Mouse (Mus musculus) lung, embryonic 14.5 days (tissue): ENCODE measurements at regions not wholly inside any gene's neighbourhood (a gene's known extent, or its start where the extent isn't known, plus 50 kb on each side); places are given as distances from the start of the nearest gene placed in this dataset.

ENCODE experiments used
- ATAC-seq: fragments of 200-750 bp; cut with Nextera tagmentation; 2 replicates; pipeline ENCODE4 v1.8.0; 2017; ENCODE audit warnings: mild to moderate bottlenecking, moderate TSS enrichment, moderate library complexity; ENCODE audit not compliant: insufficient read depth
- DNase-seq: peaks from one replicate; pipeline ENCODE4 v3.0.0-alpha.2; 2015
- H3K27ac ChIP-seq: fragments of 300-500 bp; sonication (generic); 2 replicates; pipeline ENCODE4 v1.5.1; 2014; ENCODE audit warnings: low read depth, mild to moderate bottlenecking, moderate library complexity
- H3K27me3 ChIP-seq: fragments of 300-500 bp; sonication (generic); 2 replicates; pipeline ENCODE4 v1.6.1; 2014; ENCODE audit warnings: low read length, control low read depth; ENCODE audit not compliant: insufficient read depth
- H3K36me3 ChIP-seq: fragments of 300-500 bp; sonication (generic); 2 replicates; pipeline ENCODE4 v1.6.1; 2014; ENCODE audit warnings: control low read depth; ENCODE audit not compliant: insufficient read depth
- H3K4me1 ChIP-seq: fragments of 300-500 bp; sonication (generic); 2 replicates; pipeline ENCODE4 v1.6.1; 2014; ENCODE audit warnings: antibody characterized with exemption, control low read depth; ENCODE audit not compliant: insufficient read depth
- H3K4me2 ChIP-seq: fragments of 300-500 bp; sonication (generic); 2 replicates; pipeline ENCODE4 v1.6.1; 2014; ENCODE audit warnings: mild to moderate bottlenecking
- H3K4me3 ChIP-seq: fragments of 300-500 bp; sonication (generic); 2 replicates; pipeline ENCODE4 v1.5.1; 2014; ENCODE audit warnings: low read depth, low read length
- H3K9ac ChIP-seq: fragments of 300-500 bp; sonication (generic); 2 replicates; pipeline ENCODE4 v1.6.1; 2014
- H3K9me3 ChIP-seq: fragments of 300-500 bp; sonication (generic); 2 replicates; pipeline ENCODE4 v1.6.1; 2016; ENCODE audit warnings: low read depth, low read length, control low read depth
- CTCF ChIP-seq: IDR thresholded peaks from 2 replicates; pipeline ENCODE4 v1.5.1; 2016; ENCODE audit warnings: antibody characterized with exemption, low read depth
- WGBS: fragments of 180-500 bp; shearing (Covaris S2); extraction: QIAGEN DNeasy Blood & Tissue Kit; methylation state at CpG from one replicate; pipeline ENCODE4 v1.1.7; 2014; 5-methylcytosine and 5-hydroxymethylcytosine counted together

DNA sequence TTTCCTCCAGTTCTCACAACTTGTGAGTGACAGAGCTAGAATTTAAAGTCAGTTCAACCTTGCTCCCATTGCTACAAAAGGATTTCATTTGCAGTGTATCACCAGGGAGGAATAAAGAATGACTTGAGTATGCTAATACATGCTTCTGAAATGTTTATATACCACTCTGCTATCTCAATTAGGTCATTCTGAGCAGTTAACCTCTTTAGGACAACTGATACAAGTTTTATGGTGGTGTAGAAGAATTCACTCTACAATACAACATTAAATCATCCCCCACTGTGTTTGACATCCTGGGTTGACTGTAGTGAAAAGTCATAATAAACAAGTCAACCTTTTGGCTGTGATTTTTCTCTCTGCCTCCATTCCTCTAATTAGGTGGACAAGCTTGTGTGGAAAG is 248.6 kb downstream of the Pax1 start:
- Histone ChIP-seq H3K9me3 (no peaks in the 10 kb centered on the region), H3K4me2 (no peak overlapping the region), H3K36me3 (no peaks in the 10 kb centered on the region), H3K4me3 (no peak overlapping the region), H3K27me3 (no peaks in the 10 kb centered on the region), H3K27ac (no peak overlapping the region), H3K9ac (no peak overlapping the region), H3K4me1 (no peaks in the 10 kb centered on the region)
- ATAC-seq (no peak), DNase-seq (no peak)
- TF ChIP-seq CTCF: no peak

DNA sequence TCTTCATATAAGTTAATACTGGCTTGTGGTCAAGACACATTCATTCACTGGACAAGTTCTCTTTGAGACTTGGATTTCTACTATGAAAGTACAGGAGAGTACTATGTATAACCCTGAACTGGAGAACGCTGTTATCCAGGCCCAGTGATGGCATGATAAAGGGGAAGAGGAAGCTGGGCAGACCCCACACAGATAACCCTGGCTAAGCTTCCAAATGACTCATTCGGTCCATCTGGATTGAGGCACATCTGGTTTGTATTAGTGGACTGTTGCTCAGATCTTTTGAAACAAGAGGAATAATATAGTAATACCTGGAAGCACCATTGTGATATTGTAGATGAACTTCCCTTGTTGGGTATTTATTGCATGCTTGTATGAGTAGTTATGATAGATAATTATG is 239.9 kb downstream of the Pax1 start:
- 43% methylated on average over 2 of the region's 2 CpGs for WGBS
- TF ChIP-seq CTCF: no peak
- no peak overlapping the region for H3K4me2 ChIP-seq
- H3K36me3 ChIP-seq: no peaks in the 10 kb centered on the region
- no peaks in the 10 kb centered on the region for H3K27me3 ChIP-seq
- H3K9me3 ChIP-seq: no peaks in the 10 kb centered on the region
- ATAC-seq (no peak), DNase-seq (no peak)
- no peaks in the 10 kb centered on the region for H3K4me1 ChIP-seq
- no peak overlapping the region for H3K4me3 ChIP-seq
- H3K27ac ChIP-seq: no peak overlapping the region
- no peak overlapping the region for H3K9ac ChIP-seq

DNA sequence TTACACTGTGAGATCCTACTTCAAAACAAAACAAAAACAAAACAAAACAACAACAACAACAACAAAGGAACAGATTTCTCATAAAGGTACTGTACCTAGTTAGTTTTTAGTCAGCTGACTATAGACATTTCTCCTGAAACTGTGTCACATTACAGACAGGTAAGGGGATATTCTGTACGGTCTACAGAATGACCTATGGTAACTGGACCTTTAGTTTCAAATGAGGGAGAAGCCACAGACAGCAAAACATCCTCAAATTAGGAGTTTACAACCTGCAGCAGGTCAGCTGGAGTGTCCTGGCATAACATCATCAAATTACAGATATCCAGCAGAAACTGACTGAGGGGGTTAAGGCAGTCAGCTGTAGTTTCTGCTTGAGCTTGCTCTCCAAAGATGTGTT is 210.7 kb downstream of the Pax1 start:
- Histone ChIP-seq H3K4me3 (no peak overlapping the region), H3K9ac (no peak overlapping the region), H3K36me3 (no peaks in the 10 kb centered on the region), H3K27ac (no peak overlapping the region), H3K27me3 (no peaks in the 10 kb centered on the region), H3K9me3 (no peaks in the 10 kb centered on the region), H3K4me2 (no peak overlapping the region), H3K4me1 (no peaks in the 10 kb centered on the region)
- ATAC-seq (no peak), DNase-seq (no peak)
- TF ChIP-seq CTCF: no peak
- WGBS: 74% methylated on average over 1 of the region's 1 CpGs

DNA sequence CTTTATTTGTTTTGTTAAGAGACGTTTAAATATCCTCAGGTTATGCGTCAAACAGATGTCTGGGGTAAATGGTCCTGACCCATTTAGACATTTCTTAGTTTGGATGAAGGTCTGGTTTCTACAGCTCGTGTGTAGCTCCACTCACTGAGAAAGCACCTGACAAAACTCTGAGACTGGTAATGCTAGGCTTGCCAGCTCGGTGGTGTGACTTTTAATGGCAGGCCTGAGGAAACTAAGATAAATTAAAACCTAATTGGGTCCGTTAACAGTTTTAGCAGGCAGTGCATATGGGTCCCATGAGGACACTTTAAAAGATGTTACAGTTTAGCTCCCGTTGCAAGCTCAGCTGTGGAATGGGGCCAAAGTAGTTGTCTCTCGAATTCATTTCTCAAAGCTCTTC is 199.5 kb downstream of the Pax1 start:
- H3K36me3 ChIP-seq: no peaks in the 10 kb centered on the region
- DNase-seq: no peak
- TF ChIP-seq CTCF: no peak
- H3K9ac ChIP-seq: no peak overlapping the region
- 61% methylated on average over 7 of the region's 7 CpGs for WGBS
- H3K27ac ChIP-seq: no peak overlapping the region
- H3K4me2 ChIP-seq: no peak overlapping the region
- no peaks in the 10 kb centered on the region for H3K9me3 ChIP-seq
- H3K27me3 ChIP-seq: no peaks in the 10 kb centered on the region
- no peak for ATAC-seq
- no peak overlapping the region for H3K4me3 ChIP-seq
- no peaks in the 10 kb centered on the region for H3K4me1 ChIP-seq

DNA sequence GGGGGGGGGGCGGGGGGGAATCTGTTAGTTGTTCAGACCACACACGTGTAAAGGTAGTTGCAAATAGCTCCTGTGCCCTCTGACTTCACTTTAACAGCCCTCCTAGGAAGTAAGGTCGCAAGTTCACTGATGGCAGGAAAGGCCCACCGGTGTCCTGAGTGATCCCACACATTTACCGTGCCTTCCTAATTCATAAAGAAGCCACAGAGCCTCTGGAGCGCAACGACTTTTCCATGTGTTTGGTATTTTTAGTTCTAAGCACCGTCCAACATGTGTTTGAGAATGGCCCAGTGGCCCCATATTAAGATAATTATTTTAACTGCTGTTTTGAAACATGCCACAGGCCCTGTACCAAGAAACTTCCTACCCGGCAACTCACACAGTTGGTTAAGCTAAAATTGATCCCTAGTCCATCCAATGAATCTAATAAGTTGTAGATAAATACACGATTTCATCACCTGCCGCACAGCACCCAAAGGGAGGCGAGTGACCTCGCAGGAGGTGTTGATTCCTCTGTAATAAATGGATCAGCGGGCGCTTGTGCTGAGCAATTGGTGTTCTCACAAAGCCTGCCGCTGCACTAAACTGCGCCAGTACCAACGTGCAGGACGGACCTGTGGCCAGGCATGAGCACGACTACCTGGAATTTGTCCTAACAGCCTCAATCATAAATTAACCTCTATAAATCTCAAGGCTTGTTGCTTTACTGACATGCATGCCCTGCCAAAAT is 198.9 kb downstream of the Pax1 start:
- no peaks in the 10 kb centered on the region for H3K27me3 ChIP-seq
- no peaks in the 10 kb centered on the region for H3K9me3 ChIP-seq
- no peak overlapping the region for H3K4me3 ChIP-seq
- DNase-seq (no peak), ATAC-seq (no peak)
- TF ChIP-seq CTCF: no peak
- 74% methylated on average over 20 of the region's 20 CpGs for WGBS
- no peaks in the 10 kb centered on the region for H3K4me1 ChIP-seq
- H3K9ac ChIP-seq: no peak overlapping the region
- no peak overlapping the region for H3K4me2 ChIP-seq
- no peaks in the 10 kb centered on the region for H3K36me3 ChIP-seq
- H3K27ac ChIP-seq: no peak overlapping the region

DNA sequence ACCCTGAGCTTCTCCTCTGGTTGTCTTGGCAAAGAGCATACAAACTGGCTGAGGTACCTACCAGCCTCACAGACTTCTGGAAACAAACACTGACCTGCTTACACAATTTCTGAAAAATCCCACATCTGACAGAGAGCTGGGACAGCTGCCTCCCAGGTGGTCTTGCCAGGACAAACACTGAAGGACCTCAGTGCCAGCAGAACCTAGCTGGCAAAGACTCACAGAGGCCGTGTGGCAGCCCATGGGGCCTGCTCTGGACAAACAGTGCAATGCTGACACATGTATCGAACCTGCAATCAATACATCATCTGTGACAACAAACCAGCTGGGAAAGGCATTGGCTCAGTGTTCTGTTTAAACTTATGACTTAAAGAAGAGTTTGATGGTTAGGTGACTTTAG is 167.4 kb downstream of the Pax1 start:
- no peaks in the 10 kb centered on the region for H3K9me3 ChIP-seq
- no peak overlapping the region for H3K4me3 ChIP-seq
- H3K27me3 ChIP-seq: no peaks in the 10 kb centered on the region
- H3K36me3 ChIP-seq: no peaks in the 10 kb centered on the region
- no peak overlapping the region for H3K9ac ChIP-seq
- no peak overlapping the region for H3K27ac ChIP-seq
- no peak for ATAC-seq
- no peak for DNase-seq
- 34% methylated on average over 2 of the region's 2 CpGs for WGBS
- no peaks in the 10 kb centered on the region for H3K4me1 ChIP-seq
- TF ChIP-seq CTCF: no peak
- no peak overlapping the region for H3K4me2 ChIP-seq

DNA sequence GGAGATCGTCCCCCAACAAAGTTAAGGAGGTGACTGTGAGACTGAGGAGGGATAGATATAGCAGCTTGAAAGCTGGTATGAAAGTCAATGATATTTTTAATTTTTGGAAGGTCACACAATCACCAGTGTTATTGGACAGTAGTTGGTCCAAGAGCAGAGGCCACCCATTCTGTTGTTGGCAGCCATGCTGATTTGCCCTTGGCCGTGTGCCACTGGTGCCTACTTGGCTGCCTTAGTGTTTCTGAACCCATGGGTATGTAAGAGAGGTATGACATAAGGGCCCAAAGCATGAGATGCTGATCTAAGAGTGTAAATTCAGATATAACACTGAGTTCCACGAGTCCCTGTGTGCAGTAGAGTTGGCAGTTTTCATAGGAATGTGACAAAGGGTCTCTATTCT is 153.7 kb downstream of the Pax1 start:
- TF ChIP-seq CTCF: no peak
- no peak for ATAC-seq
- no peak overlapping the region for H3K9ac ChIP-seq
- H3K27ac ChIP-seq: no peak overlapping the region
- H3K4me1 ChIP-seq: no peaks in the 10 kb centered on the region
- no peak overlapping the region for H3K4me2 ChIP-seq
- H3K9me3 ChIP-seq: no peaks in the 10 kb centered on the region
- H3K36me3 ChIP-seq: no peaks in the 10 kb centered on the region
- DNase-seq: no peak
- H3K27me3 ChIP-seq: no peaks in the 10 kb centered on the region
- 59% methylated on average over 3 of the region's 3 CpGs for WGBS
- H3K4me3 ChIP-seq: no peak overlapping the region

DNA sequence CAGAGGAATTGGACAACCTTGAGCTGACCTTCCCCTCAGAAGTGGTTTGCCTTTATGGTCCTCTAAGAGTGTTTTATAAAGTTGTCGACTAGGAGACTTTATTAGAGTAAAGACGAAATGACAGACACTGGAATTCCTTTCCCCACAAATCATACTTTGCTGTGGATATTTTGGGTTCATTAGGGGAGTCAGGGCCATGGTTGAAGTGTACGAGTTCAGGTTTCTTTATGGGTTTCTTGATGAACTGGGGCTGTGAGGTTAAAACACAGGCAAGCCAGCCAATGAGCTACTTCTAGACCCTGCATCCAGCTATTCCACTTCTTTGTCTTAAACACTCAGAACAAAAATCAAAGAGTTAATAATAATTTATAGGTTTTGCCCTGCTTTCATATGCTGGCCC is 153.0 kb downstream of the Pax1 start:
- Histone ChIP-seq H3K4me2 (no peak overlapping the region), H3K27me3 (no peaks in the 10 kb centered on the region), H3K27ac (no peak overlapping the region), H3K4me1 (no peaks in the 10 kb centered on the region), H3K9ac (no peak overlapping the region), H3K9me3 (no peaks in the 10 kb centered on the region), H3K4me3 (no peak overlapping the region), H3K36me3 (no peaks in the 10 kb centered on the region)
- DNase-seq: no peak
- 74% methylated on average over 3 of the region's 3 CpGs for WGBS
- ATAC-seq: no peak
- TF ChIP-seq CTCF: no peak
